Comparison of ENCODE assay signal across 31 mouse cellular contexts in the genomic region with DNA sequence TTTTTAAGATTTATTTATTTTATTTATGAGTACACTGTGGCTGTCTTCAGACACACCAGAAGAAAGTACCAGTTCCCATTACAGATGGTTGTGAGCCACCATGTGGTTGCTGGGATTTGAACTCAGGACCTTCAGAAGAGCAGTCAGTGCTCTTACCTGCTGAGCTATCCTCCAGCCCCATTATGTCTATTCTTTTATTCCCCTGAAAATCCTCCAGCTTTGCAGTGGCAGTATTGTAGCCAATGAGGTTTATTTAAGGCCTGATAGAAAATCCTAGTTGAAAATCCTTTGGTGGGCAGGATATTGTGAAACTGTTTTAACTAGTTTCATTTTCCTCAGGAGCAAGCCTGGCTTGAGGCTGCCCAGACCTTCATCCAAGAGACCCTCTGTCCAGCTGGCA.
"Had no signal": no experiment of that assay in that cellular context is flagged by ENCODE, and none has a peak within 500 bp of the region (broad histone marks: within the 10 kb centered on the region; RNA-seq: fewer than 3 reads in every experiment).

No protein-coding gene starts in this region.

- H3K9ac ChIP-seq: limb, embryonic 12.5 days; limb, embryonic 13.5 days; limb, embryonic 15.5 days; liver, embryonic 12.5 days; liver, embryonic 13.5 days; liver, embryonic 14.5 days; liver, embryonic 15.5 days; liver, postnatal 0 days; lung, embryonic 14.5 days; lung, embryonic 15.5 days; midbrain, embryonic 12.5 days; midbrain, embryonic 15.5 days; neural tube, embryonic 12.5 days had no signal

- H3K27me3 ChIP-seq: limb, embryonic 12.5 days; limb, embryonic 13.5 days; limb, embryonic 15.5 days; liver, embryonic 12.5 days; liver, embryonic 13.5 days; liver, embryonic 15.5 days; lung, embryonic 15.5 days; megakaryocyte, embryonic 14.5 days; midbrain, embryonic 12.5 days; midbrain, embryonic 15.5 days; neural tube, embryonic 12.5 days had no signal

- DNase-seq: left cerebral cortex, postnatal 4 days; liver; liver, embryonic 13.5 days; liver, postnatal 0 days; lung, adult 18-20 months; lung, adult 2 months; lung, embryonic 14.5 days; lung, postnatal 10 days; lung, postnatal 14 days; lung, postnatal 36 days; lung, postnatal 4 days; midbrain, embryonic 14.5 days had no signal

- ATAC-seq: liver, embryonic 12.5 days; liver, postnatal 0 days; lung, postnatal 0 days; midbrain, embryonic 15.5 days; midbrain, embryonic 16.5 days had no signal

- H3K4me3 ChIP-seq: limb, embryonic 10.5 days; limb, embryonic 12.5 days; limb, embryonic 13.5 days; limb, embryonic 15.5 days; liver, embryonic 12.5 days; liver, embryonic 13.5 days; liver, embryonic 15.5 days; lung, embryonic 15.5 days; megakaryocyte, embryonic 14.5 days; midbrain, embryonic 10.5 days; midbrain, embryonic 12.5 days; midbrain, embryonic 15.5 days; myocyte; neural tube, embryonic 12.5 days had no signal

- H3K27ac ChIP-seq: limb, embryonic 10.5 days; limb, embryonic 12.5 days; limb, embryonic 13.5 days; limb, embryonic 15.5 days; liver, embryonic 12.5 days; liver, embryonic 13.5 days; liver, embryonic 14.5 days; liver, embryonic 15.5 days; lung, embryonic 15.5 days; macrophage; midbrain, embryonic 10.5 days; midbrain, embryonic 12.5 days; midbrain, embryonic 15.5 days; neural tube, embryonic 12.5 days had no signal

- H3K9me3 ChIP-seq: limb, embryonic 10.5 days; limb, embryonic 12.5 days; limb, embryonic 13.5 days; limb, embryonic 15.5 days; liver, embryonic 12.5 days; liver, embryonic 13.5 days; liver, embryonic 15.5 days; lung, embryonic 15.5 days; megakaryocyte, embryonic 14.5 days; midbrain, embryonic 10.5 days; midbrain, embryonic 12.5 days; midbrain, embryonic 15.5 days; neural tube, embryonic 12.5 days had no signal

- H3K4me2 ChIP-seq: limb, embryonic 12.5 days; limb, embryonic 13.5 days; limb, embryonic 15.5 days; liver, embryonic 11.5 days; liver, embryonic 12.5 days; liver, embryonic 13.5 days; liver, embryonic 15.5 days; lung, embryonic 14.5 days; lung, embryonic 15.5 days; midbrain, embryonic 11.5 days; midbrain, embryonic 12.5 days; midbrain, embryonic 15.5 days; neural tube, embryonic 12.5 days had no signal
